Mouse (Mus musculus): ENCODE data around the gene Gm15097. TPM values are rescaled to one million over a fixed set of nuclear protein-coding genes. Genes with fewer than 3 reads are reported as not detected.
"Not testable (repeated sequence)": the region's sequence is repeated elsewhere in the genome, so short reads cannot be mapped to it uniquely, and the experiment has no call there.

The Gm15097 gene
- not detected in 2 replicates for polyA plus RNA-seq (2012; rRNA removed)

DNA sequence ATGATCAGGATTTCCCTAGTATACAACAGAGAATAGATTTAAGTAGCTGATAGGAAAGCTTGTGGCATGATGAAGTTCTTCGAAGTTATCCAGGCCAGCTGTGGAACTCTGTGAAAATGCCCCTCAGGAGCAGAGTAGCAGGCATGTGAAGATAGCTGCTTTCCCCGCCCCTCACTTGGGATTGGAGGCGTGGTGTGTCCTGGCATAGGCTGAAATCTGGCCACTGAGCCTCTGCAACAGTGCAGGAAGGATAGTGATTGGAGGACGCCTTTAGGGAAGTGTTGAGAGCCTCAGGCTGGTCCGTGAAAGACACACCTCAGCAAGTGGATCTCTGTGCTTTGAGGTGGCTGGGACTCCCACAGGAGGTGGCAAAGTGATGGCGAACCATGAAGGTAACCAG is at the start of gene Gm15097:
TSS of gene Gm15097 (plus strand) at position 301 of the 400 bp plus-strand sequence.
- DNase-seq; H3K27me3 ChIP-seq (replicated peaks; ENCODE audit: control insufficient read depth, insufficient read depth, low read length); H3K4me1 ChIP-seq (ENCODE audit: control insufficient read depth, insufficient read depth, low read length); H3K4me3 ChIP-seq (ENCODE audit: insufficient read depth, low read depth, low read length); H3K27ac ChIP-seq (ENCODE audit: insufficient read depth, low read depth, low read length); H3K36me3 ChIP-seq (ENCODE audit: control insufficient read depth, insufficient read depth, low read length): not testable (repeated sequence)
- WGBS = no CpG with 5 or more reads among the region's 6 CpGs

- DNase-seq = peak; percentile 0
- not testable (repeated sequence) for H3K4me1 ChIP-seq (ENCODE audit: control insufficient read depth, insufficient read depth, low read length); H3K4me3 ChIP-seq (ENCODE audit: insufficient read depth, low read depth, low read length); H3K27me3 ChIP-seq (replicated peaks; ENCODE audit: control insufficient read depth, insufficient read depth, low read length); H3K27ac ChIP-seq (ENCODE audit: insufficient read depth, low read depth, low read length); H3K36me3 ChIP-seq (ENCODE audit: control insufficient read depth, insufficient read depth, low read length)
- peak; percentile 37 for TF ChIP-seq CTCF (conservative IDR thresholded peaks at IDR 0.05; ENCODE audit: insufficient read depth, insufficient read length, low read depth, low read length)
- 33% methylated on average over 4 of the region's 4 CpGs for WGBS
These were observed 21.4 kb upstream of the Gm15097 start for GRCm38 (mm10) chrX:149762853-149763252.

DNA sequence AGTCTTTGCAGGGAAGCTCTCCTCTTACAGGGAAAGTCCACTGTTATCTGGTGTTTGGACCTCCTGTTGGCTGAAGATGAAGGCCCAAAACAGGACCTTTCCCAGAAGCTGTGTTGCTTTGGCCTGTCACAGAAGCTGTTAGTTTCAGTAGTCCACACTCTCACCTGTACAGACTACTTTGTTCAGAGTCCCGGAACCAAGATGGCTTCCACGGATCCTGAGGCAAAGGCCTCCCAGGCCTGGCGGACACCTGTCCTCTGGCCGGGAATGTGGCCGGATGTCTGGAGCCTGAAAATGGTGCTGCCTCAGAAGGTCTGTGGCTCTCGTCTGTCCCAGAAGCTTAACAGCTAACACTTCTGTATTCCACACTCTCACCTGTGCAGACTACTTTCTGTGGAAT is 26.9 kb downstream of the Gm15097 start:
- H3K4me1 ChIP-seq (ENCODE audit: control insufficient read depth, insufficient read depth, low read length); DNase-seq; H3K4me3 ChIP-seq (ENCODE audit: insufficient read depth, low read depth, low read length); H3K27me3 ChIP-seq (replicated peaks; ENCODE audit: control insufficient read depth, insufficient read depth, low read length); H3K36me3 ChIP-seq (ENCODE audit: control insufficient read depth, insufficient read depth, low read length); H3K27ac ChIP-seq (ENCODE audit: insufficient read depth, low read depth, low read length): not testable (repeated sequence)
- WGBS = 93% methylated on average over 6 of the region's 6 CpGs

Other genes with a start within 250 kb of the Gm15097 start
- not detected in 2 replicates for gene Gm10439, start 189.9 kb upstream of the Gm15097 start, polyA plus RNA-seq (2012; rRNA removed)
- gene Gm15091, start 157.2 kb downstream of the Gm15097 start, polyA plus RNA-seq (2012; rRNA removed) = not detected in 2 replicates